Mouse (Mus musculus) heart, postnatal 0 days (tissue): ENCODE measurements around the gene Aoc2.

Experiments used
- CTCF ChIP-seq: IDR thresholded peaks from 2 replicates; pipeline ENCODE4 v1.5.1; 2016; ENCODE audit warnings: antibody characterized with exemption, control low read depth, low read depth
- EP300 ChIP-seq: IDR thresholded peaks from 2 replicates; pipeline ENCODE4 v1.6.1; 2016; ENCODE audit warnings: antibody characterized with exemption, low read depth

DNA sequence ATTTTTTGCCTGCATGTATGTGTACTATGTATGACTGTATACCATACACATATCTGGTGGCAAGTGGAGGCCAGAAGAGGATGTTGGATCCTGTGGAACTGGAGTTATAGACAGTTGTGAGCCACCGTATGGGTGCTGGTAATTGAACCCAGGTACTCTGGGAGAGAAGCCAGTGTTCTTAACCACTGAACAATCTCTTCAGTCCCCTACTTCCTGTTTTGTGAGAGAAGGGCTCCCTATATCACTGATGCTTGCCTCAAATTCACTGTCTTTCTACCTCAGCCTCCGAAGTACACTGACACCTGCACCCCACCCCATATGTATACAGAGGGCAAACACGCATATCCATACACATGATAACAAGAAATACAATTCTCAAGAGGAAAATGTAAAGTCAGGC lies 13.8 kb upstream of the Aoc2 start:
- TF ChIP-seq CTCF (no peak), EP300 (no peak)
